Mouse (Mus musculus): ENCODE results near the gene Gm10964. TPM values are rescaled to one million over a fixed set of nuclear protein-coding genes. Genes with fewer than 3 reads are reported as not detected.
A peak's percentile ranks its signal among the peaks of the same experiment; 100 is the strongest.

Gm10964 gene
- polyA plus RNA-seq, 1 experiment: not detected

- no peak overlapping the region for H3K4me3 ChIP-seq (ENCODE audit: insufficient read depth, low read length)
- TF ChIP-seq CTCF (IDR thresholded peaks at IDR 0.05; ENCODE audit: low read depth, low read length): no peak
- TF ChIP-seq POLR2A (IDR thresholded peaks at IDR 0.05; ENCODE audit: borderline replicate concordance, low read depth, low read length): no peak
- peaks cover 11% of the 10 kb centered on the region for H3K4me1 ChIP-seq (ENCODE audit: control insufficient read depth, insufficient read depth, low read length)
- no peak overlapping the region for H3K27ac ChIP-seq (ENCODE audit: insufficient read depth, low read depth, low read length)
Observed at GRCm38 (mm10) chr3:103746711-103747110, 7.5 kb downstream of the Gm10964 start.

- no peak for TF ChIP-seq CTCF (IDR thresholded peaks at IDR 0.05; ENCODE audit: low read depth, low read length)
- TF ChIP-seq POLR2A (IDR thresholded peaks at IDR 0.05; ENCODE audit: borderline replicate concordance, low read depth, low read length): no peak
- Histone ChIP-seq H3K4me3 (ENCODE audit: insufficient read depth, low read length) (no peak overlapping the region), H3K4me1 (ENCODE audit: control insufficient read depth, insufficient read depth, low read length) (no peaks in the 10 kb centered on the region)
Observed at GRCm38 (mm10) chr3:103751558-103751957, 12.4 kb downstream of the Gm10964 start.

GRCm38 (mm10) chr3:103755351-103755750 is 16.2 kb downstream of the Gm10964 start:
- no peak for TF ChIP-seq POLR2A (IDR thresholded peaks at IDR 0.05; ENCODE audit: borderline replicate concordance, low read depth, low read length)
- TF ChIP-seq CTCF (IDR thresholded peaks at IDR 0.05; ENCODE audit: low read depth, low read length): no peak

More at GRCm38 (mm10) chr3:103751558-103751957, 12.4 kb downstream of the Gm10964 start:
- H3K27ac ChIP-seq (ENCODE audit: insufficient read depth, low read depth, low read length): no peak overlapping the region

GRCm38 (mm10) chr3:103756920-103757319 is 17.8 kb downstream of the Gm10964 start:
- no peak overlapping the region for H3K27ac ChIP-seq (ENCODE audit: insufficient read depth, low read depth, low read length)
- TF ChIP-seq POLR2A (IDR thresholded peaks at IDR 0.05; ENCODE audit: borderline replicate concordance, low read depth, low read length) (no peak), CTCF (IDR thresholded peaks at IDR 0.05; ENCODE audit: low read depth, low read length) (no peak)
- 0 out of 2 replicates have a peak, but pooled peaks cover 2% of the 10 kb centered on the region for H3K4me1 ChIP-seq (ENCODE audit: control insufficient read depth, insufficient read depth, low read length)
- H3K4me3 ChIP-seq (ENCODE audit: insufficient read depth, low read length): no peak overlapping the region

More at GRCm38 (mm10) chr3:103755351-103755750, 16.2 kb downstream of the Gm10964 start:
- no peak overlapping the region for H3K27ac ChIP-seq (ENCODE audit: insufficient read depth, low read depth, low read length)
- H3K4me1 ChIP-seq (ENCODE audit: control insufficient read depth, insufficient read depth, low read length): 0 out of 2 replicates have a peak, but pooled peaks cover 2% of the 10 kb centered on the region
- no peak overlapping the region for H3K4me3 ChIP-seq (ENCODE audit: insufficient read depth, low read length)

- H3K4me1 ChIP-seq (ENCODE audit: control insufficient read depth, insufficient read depth, low read length): 0 out of 2 replicates have a peak, but pooled peaks cover 2% of the 10 kb centered on the region
- no peak for TF ChIP-seq CTCF (IDR thresholded peaks at IDR 0.05; ENCODE audit: low read depth, low read length)
- TF ChIP-seq POLR2A (IDR thresholded peaks at IDR 0.05; ENCODE audit: borderline replicate concordance, low read depth, low read length): no peak
- H3K27ac ChIP-seq (ENCODE audit: insufficient read depth, low read depth, low read length): no peak overlapping the region
- H3K4me3 ChIP-seq (ENCODE audit: insufficient read depth, low read length): no peak overlapping the region
Observed at GRCm38 (mm10) chr3:103758456-103758855, 19.3 kb downstream of the Gm10964 start.

- TF ChIP-seq CTCF (IDR thresholded peaks at IDR 0.05; ENCODE audit: low read depth, low read length) (no peak), POLR2A (IDR thresholded peaks at IDR 0.05; ENCODE audit: borderline replicate concordance, low read depth, low read length) (no peak)
- Histone ChIP-seq H3K4me1 (ENCODE audit: control insufficient read depth, insufficient read depth, low read length) (0 out of 2 replicates have a peak, but pooled peaks cover 2% of the 10 kb centered on the region), H3K4me3 (ENCODE audit: insufficient read depth, low read length) (no peak overlapping the region), H3K27ac (ENCODE audit: insufficient read depth, low read depth, low read length) (no peak overlapping the region)
Observed at GRCm38 (mm10) chr3:103759261-103759970, 20.2 kb downstream of the Gm10964 start.

- H3K4me1 ChIP-seq (ENCODE audit: control insufficient read depth, insufficient read depth, low read length): peaks cover 4% of the 10 kb centered on the region
- no peak overlapping the region for H3K27ac ChIP-seq (ENCODE audit: insufficient read depth, low read depth, low read length)
- H3K4me3 ChIP-seq (ENCODE audit: insufficient read depth, low read length): no peak overlapping the region
- no peak for TF ChIP-seq POLR2A (IDR thresholded peaks at IDR 0.05; ENCODE audit: borderline replicate concordance, low read depth, low read length)
- no peak for TF ChIP-seq CTCF (IDR thresholded peaks at IDR 0.05; ENCODE audit: low read depth, low read length)
Observed at GRCm38 (mm10) chr3:103766789-103767188, 27.6 kb downstream of the Gm10964 start.

- H3K27ac ChIP-seq (ENCODE audit: insufficient read depth, low read depth, low read length): no peak overlapping the region
- no peak overlapping the region for H3K4me3 ChIP-seq (ENCODE audit: insufficient read depth, low read length)
- TF ChIP-seq CTCF (IDR thresholded peaks at IDR 0.05; ENCODE audit: low read depth, low read length): no peak
- TF ChIP-seq POLR2A (IDR thresholded peaks at IDR 0.05; ENCODE audit: borderline replicate concordance, low read depth, low read length): no peak
- peaks cover 28% of the 10 kb centered on the region for H3K4me1 ChIP-seq (ENCODE audit: control insufficient read depth, insufficient read depth, low read length)
Observed at GRCm38 (mm10) chr3:103771531-103772130, 32.5 kb downstream of the Gm10964 start.

GRCm38 (mm10) chr3:103772846-103773245 is 33.7 kb downstream of the Gm10964 start:
- TF ChIP-seq POLR2A (IDR thresholded peaks at IDR 0.05; ENCODE audit: borderline replicate concordance, low read depth, low read length) (no peak), CTCF (IDR thresholded peaks at IDR 0.05; ENCODE audit: low read depth, low read length) (no peak)
- Histone ChIP-seq H3K4me3 (ENCODE audit: insufficient read depth, low read length) (no peak overlapping the region), H3K27ac (ENCODE audit: insufficient read depth, low read depth, low read length) (no peak overlapping the region), H3K4me1 (ENCODE audit: control insufficient read depth, insufficient read depth, low read length) (peaks cover 28% of the 10 kb centered on the region)

- Histone ChIP-seq H3K4me3 (ENCODE audit: insufficient read depth, low read length) (no peak overlapping the region), H3K27ac (ENCODE audit: insufficient read depth, low read depth, low read length) (peak overlapping the region; percentile 14), H3K4me1 (ENCODE audit: control insufficient read depth, insufficient read depth, low read length) (peaks cover 32% of the 10 kb centered on the region)
Observed at GRCm38 (mm10) chr3:103773508-103773907, 34.3 kb downstream of the Gm10964 start.

More at GRCm38 (mm10) chr3:103773508-103773907, 34.3 kb downstream of the Gm10964 start:
- no peak for TF ChIP-seq POLR2A (IDR thresholded peaks at IDR 0.05; ENCODE audit: borderline replicate concordance, low read depth, low read length)
- TF ChIP-seq CTCF (IDR thresholded peaks at IDR 0.05; ENCODE audit: low read depth, low read length): no peak
